Mouse (Mus musculus) small intestine, adult 2 months (tissue): ENCODE measurements at regions not wholly inside any gene's neighbourhood (a gene's known extent, or its start where the extent isn't known, plus 50 kb on each side); places are given as distances from the start of the nearest gene placed in this dataset.

Experiments
- CTCF ChIP-seq: fragments of 200-500 bp; IDR thresholded peaks from 2 replicates; pipeline ENCODE4 v1.5.1; 2012; ENCODE audit warnings: low read depth, mild to moderate bottlenecking, control low read depth, inconsistent platforms, low read length, moderate library complexity, mixed read lengths; ENCODE audit not compliant: insufficient replicate concordance, insufficient read length; ENCODE audit errors: extremely low read depth
- POLR2A ChIP-seq: fragments of 200-500 bp; IDR thresholded peaks from 2 replicates; pipeline ENCODE4 v1.6.1; 2012; ENCODE audit warnings: low read depth, mild to moderate bottlenecking, control low read depth, inconsistent platforms, low read length, moderate library complexity

DNA sequence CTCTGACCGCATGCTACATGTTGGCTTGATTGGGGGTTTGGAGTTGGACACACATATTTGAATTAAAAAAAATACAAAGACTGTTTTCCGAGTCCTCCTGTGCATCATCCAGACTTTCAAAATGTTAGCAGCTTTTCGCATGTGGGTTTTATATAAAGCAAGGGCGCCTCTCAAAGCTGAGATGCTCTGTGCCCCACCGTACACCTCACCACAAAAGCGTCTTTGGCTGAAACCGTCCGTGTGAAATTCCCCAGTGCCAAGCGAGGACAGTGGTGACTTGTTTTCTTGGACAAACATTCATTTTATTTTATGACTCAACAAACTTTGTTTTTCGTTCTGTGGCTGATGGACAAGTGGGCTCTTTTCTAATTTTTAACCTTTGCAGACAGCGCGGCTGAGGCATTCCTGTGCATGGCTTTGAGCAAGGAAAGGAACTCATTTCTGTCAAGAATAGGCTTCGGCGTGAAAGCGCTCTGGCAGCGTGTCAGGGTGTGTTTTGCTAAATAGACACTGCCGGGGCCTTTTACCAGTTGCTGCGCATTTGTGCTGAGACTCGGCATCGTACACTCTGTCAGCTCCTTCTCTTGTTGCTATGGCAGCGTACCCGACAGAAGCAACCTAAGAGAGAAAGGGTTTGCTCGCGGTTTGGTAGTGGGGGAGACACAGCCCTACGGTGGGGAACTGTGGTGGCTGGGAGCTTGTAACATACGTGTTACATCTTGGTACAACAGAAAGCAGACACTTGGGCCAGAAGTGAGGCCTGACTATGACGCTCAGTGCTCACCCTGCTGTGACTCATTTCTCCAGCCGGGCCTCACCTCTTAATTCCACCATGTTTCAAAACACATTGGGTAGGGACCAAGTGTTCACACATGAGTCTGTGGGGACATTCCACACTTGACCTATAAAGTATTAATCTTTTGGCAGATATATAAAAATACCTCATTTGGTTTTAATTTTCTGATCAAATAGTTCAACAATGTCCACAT lies 123.6 kb downstream of the Qrsl1 start:
- TF ChIP-seq CTCF (no peak), POLR2A (no peak)
